Mouse (Mus musculus): Measurements from ENCODE around the gene Epb41. TPM values are rescaled to one million over a fixed set of nuclear protein-coding genes. Genes with fewer than 3 reads are reported as not detected.

Gene Epb41
- total RNA-seq, 2 experiments from 2014 or later: 36.5 to 44.3 TPM

GRCm38 (mm10) chr4:132076480-132077405 is 1.6 kb upstream of the Epb41 start:
- peak; percentile 49 to 70 for DNase-seq (ENCODE audit: low spot score in 2 of 2)
- intact Hi-C loops (cut with DNase I): loop anchor here (5.0 kb wide), 2 partner anchors 39 to 159 kb away; no protein-coding TSS in a partner anchor

- intact Hi-C loops (cut with DNase I): loop anchor here (5.0 kb wide), 2 partner anchors 38 to 158 kb away; no protein-coding TSS in a partner anchor
- no peak for DNase-seq (ENCODE audit: low spot score in 2 of 2)
Measured at GRCm38 (mm10) chr4:132075796-132076195, 675 bp upstream of the Epb41 start.

- intact Hi-C loops (cut with DNase I): no loop called here
Measured at GRCm38 (mm10) chr4:132074077-132074932, 816 bp downstream of the Epb41 start, which contains the start of gene Gm10300. Gm10300 (plus strand) TSS chr4:132074697.

GRCm38 (mm10) chr4:132072946-132073345 is 2.2 kb downstream of the Epb41 start:
- intact Hi-C loops (cut with DNase I): no loop called here
- no peak for DNase-seq (ENCODE audit: low spot score in 2 of 2)

More at GRCm38 (mm10) chr4:132074077-132074932, 816 bp downstream of the Epb41 start, which contains the start of gene Gm10300:
- peak; percentile 10 to 34 for DNase-seq (ENCODE audit: low spot score in 2 of 2)

- intact Hi-C loops (cut with DNase I): no loop called here
- no peak for DNase-seq (ENCODE audit: low spot score in 2 of 2)
Measured at GRCm38 (mm10) chr4:132072156-132072555, 3.0 kb downstream of the Epb41 start.

GRCm38 (mm10) chr4:132071674-132072073 is 3.4 kb downstream of the Epb41 start:
- intact Hi-C loops (cut with DNase I): no loop called here
- no peak for DNase-seq (ENCODE audit: low spot score in 2 of 2)

GRCm38 (mm10) chr4:132067938-132068235 is 7.2 kb downstream of the Epb41 start:
- intact Hi-C loops (cut with DNase I): no loop called here

GRCm38 (mm10) chr4:132067112-132067937 is 7.8 kb downstream of the Epb41 start:
- DNase-seq (ENCODE audit: low spot score in 2 of 2): no peak
- intact Hi-C loops (cut with DNase I): no loop called here

More at GRCm38 (mm10) chr4:132067938-132068235, 7.2 kb downstream of the Epb41 start:
- no peak for DNase-seq (ENCODE audit: low spot score in 2 of 2)

- intact Hi-C loops (cut with DNase I): no loop called here
- DNase-seq (ENCODE audit: low spot score in 2 of 2): no peak
Measured at GRCm38 (mm10) chr4:132066101-132066773, 8.9 kb downstream of the Epb41 start.

GRCm38 (mm10) chr4:132065578-132065977 is 9.5 kb downstream of the Epb41 start:
- DNase-seq (ENCODE audit: low spot score in 2 of 2): no peak
- intact Hi-C loops (cut with DNase I): no loop called here

- intact Hi-C loops (cut with DNase I): no loop called here
Measured at GRCm38 (mm10) chr4:132064550-132064949, 10.6 kb downstream of the Epb41 start.

GRCm38 (mm10) chr4:132062934-132063884 is 11.9 kb downstream of the Epb41 start:
- no peak for DNase-seq (ENCODE audit: low spot score in 2 of 2)
- intact Hi-C loops (cut with DNase I): no loop called here

More at GRCm38 (mm10) chr4:132064550-132064949, 10.6 kb downstream of the Epb41 start:
- no peak for DNase-seq (ENCODE audit: low spot score in 2 of 2)

- DNase-seq (ENCODE audit: low spot score in 2 of 2): no peak
- intact Hi-C loops (cut with DNase I): no loop called here
Measured at GRCm38 (mm10) chr4:132062289-132062688, 12.8 kb downstream of the Epb41 start.

GRCm38 (mm10) chr4:132060040-132060832 is 14.9 kb downstream of the Epb41 start:
- DNase-seq (ENCODE audit: low spot score in 2 of 2): no peak
- intact Hi-C loops (cut with DNase I): no loop called here

- no peak for DNase-seq (ENCODE audit: low spot score in 2 of 2)
- intact Hi-C loops (cut with DNase I): no loop called here
Measured at GRCm38 (mm10) chr4:132059541-132059940, 15.6 kb downstream of the Epb41 start.

- no peak for DNase-seq (ENCODE audit: low spot score in 2 of 2)
- intact Hi-C loops (cut with DNase I): no loop called here
Measured at GRCm38 (mm10) chr4:132057311-132057710, 17.8 kb downstream of the Epb41 start.

Measured in left cerebral cortex, postnatal 36 days (tissue).